Mouse (Mus musculus) intestine, embryonic 14.5 days (tissue): Measurements from ENCODE around the gene Pcdh15. TPM values are rescaled to one million over a fixed set of nuclear protein-coding genes. Genes with fewer than 3 reads are reported as not detected.

Experiments used
- ATAC-seq: fragments of 200-750 bp; cut with Nextera tagmentation; replicated peaks from 2 replicates; pipeline ENCODE4 v1.8.0; 2017; ENCODE audit warnings: low read depth, moderate number of reproducible peaks, moderate TSS enrichment, moderate library complexity; ENCODE audit not compliant: low FRiP score, low TSS enrichment
- DNase-seq: peaks from one replicate; pipeline ENCODE4 v3.0.0-alpha.2; 2018; ENCODE audit warnings: low spot score
- H3K27ac ChIP-seq: fragments of 300-500 bp; sonication (generic); 2 replicates; pipeline ENCODE4 v1.5.1; 2014; ENCODE audit warnings: low read depth, mild to moderate bottlenecking, control low read depth
- H3K27me3 ChIP-seq: fragments of 300-500 bp; sonication (generic); replicated peaks from 2 replicates; pipeline ENCODE4 v1.6.1; 2014; ENCODE audit warnings: low read length, control low read depth; ENCODE audit not compliant: control insufficient read depth, insufficient read depth
- H3K36me3 ChIP-seq: fragments of 300-500 bp; sonication (generic); 2 replicates; pipeline ENCODE4 v1.6.1; 2014; ENCODE audit warnings: low read length, control low read depth; ENCODE audit not compliant: control insufficient read depth, insufficient read depth
- H3K4me1 ChIP-seq: fragments of 300-500 bp; sonication (generic); replicated peaks from 2 replicates; pipeline ENCODE4 v1.6.1; 2014; ENCODE audit warnings: low read length, control low read depth, mixed read lengths; ENCODE audit not compliant: control insufficient read depth, insufficient read depth
- H3K4me2 ChIP-seq: fragments of 300-500 bp; sonication (generic); 2 replicates; pipeline ENCODE4 v1.6.1; 2014; ENCODE audit warnings: low read length
- H3K4me3 ChIP-seq: fragments of 300-500 bp; sonication (generic); 2 replicates; pipeline ENCODE4 v1.5.1; 2014; ENCODE audit warnings: low read depth, low read length, control low read depth, mixed read lengths
- H3K9ac ChIP-seq: fragments of 300-500 bp; sonication (generic); 2 replicates; pipeline ENCODE4 v1.6.1; 2014; ENCODE audit warnings: mild to moderate bottlenecking, low read length
- H3K9me3 ChIP-seq: fragments of 300-500 bp; sonication (generic); 2 replicates; pipeline ENCODE4 v1.6.1; 2016; ENCODE audit warnings: low read length, control low read depth; ENCODE audit not compliant: control insufficient read depth
- WGBS: fragments of 180-500 bp; shearing (Covaris S2); extraction: QIAGEN DNeasy Blood & Tissue Kit; methylation state at CpG from one replicate; pipeline ENCODE4 v1.1.7; 2014; 5-methylcytosine and 5-hydroxymethylcytosine counted together
- polyA plus RNA-seq: library from polyadenylated mRNA; unstranded; fragments of >200 nt; fragmentation: Nextera tagmentation; extraction: Ambion mirVana; gene quantifications from 2 replicates; pipeline ENCODE4 v1.2.1, GENCODE M21; 2014

Pcdh15 gene
- polyA plus RNA-seq, 1 experiment from 2014 or later = 2.6 TPM

GRCm38 (mm10) chr10:73878055-73878728 is 779.0 kb downstream of the Pcdh15 start:
- H3K27me3 ChIP-seq = no peaks in the 10 kb centered on the region
- 79% methylated on average over 5 of the region's 5 CpGs for WGBS
- H3K4me2 ChIP-seq = no peak overlapping the region
- H3K27ac ChIP-seq = no peak overlapping the region
- no peaks in the 10 kb centered on the region for H3K36me3 ChIP-seq
- H3K4me1 ChIP-seq = no peaks in the 10 kb centered on the region
- H3K4me3 ChIP-seq = no peak overlapping the region
- H3K9ac ChIP-seq = no peak overlapping the region
- ATAC-seq = no peak
- no peaks in the 10 kb centered on the region for H3K9me3 ChIP-seq
- no peak for DNase-seq

- no peaks in the 10 kb centered on the region for H3K4me1 ChIP-seq
- whole genome bisulfite sequencing = 78% methylated on average over 4 of the region's 4 CpGs
These were observed 779.6 kb downstream of the Pcdh15 start for GRCm38 (mm10) chr10:73878729-73879067.

GRCm38 (mm10) chr10:73887771-73888170 is 788.6 kb downstream of the Pcdh15 start:
- 60% methylated on average over 4 of the region's 4 CpGs for WGBS
- Histone ChIP-seq H3K4me1 (no peaks in the 10 kb centered on the region), H3K4me2 (no peak overlapping the region), H3K36me3 (no peaks in the 10 kb centered on the region), H3K9me3 (no peaks in the 10 kb centered on the region), H3K9ac (no peak overlapping the region), H3K27ac (no peak overlapping the region), H3K4me3 (no peak overlapping the region), H3K27me3 (no peaks in the 10 kb centered on the region)
- DNase-seq = no peak
- no peak for ATAC-seq

More at GRCm38 (mm10) chr10:73878729-73879067, 779.6 kb downstream of the Pcdh15 start:
- no peak for ATAC-seq
- Histone ChIP-seq H3K9ac (no peak overlapping the region), H3K9me3 (no peaks in the 10 kb centered on the region), H3K27ac (no peak overlapping the region), H3K27me3 (no peaks in the 10 kb centered on the region), H3K4me3 (no peak overlapping the region), H3K4me2 (no peak overlapping the region), H3K36me3 (no peaks in the 10 kb centered on the region)
- no peak for DNase-seq

- no peaks in the 10 kb centered on the region for H3K4me1 ChIP-seq
- WGBS = 77% methylated on average over 4 of the region's 4 CpGs
- ATAC-seq = no peak
These were observed 793.1 kb downstream of the Pcdh15 start for GRCm38 (mm10) chr10:73892251-73892650.

GRCm38 (mm10) chr10:73896086-73896607 is 797.0 kb downstream of the Pcdh15 start:
- no peaks in the 10 kb centered on the region for H3K27me3 ChIP-seq
- H3K27ac ChIP-seq = no peak overlapping the region
- ATAC-seq = no peak
- H3K4me2 ChIP-seq = no peak overlapping the region
- H3K9me3 ChIP-seq = no peaks in the 10 kb centered on the region
- DNase-seq = no peak
- H3K4me1 ChIP-seq = no peaks in the 10 kb centered on the region
- no peak overlapping the region for H3K4me3 ChIP-seq
- no peak overlapping the region for H3K9ac ChIP-seq
- no peaks in the 10 kb centered on the region for H3K36me3 ChIP-seq

More at GRCm38 (mm10) chr10:73892251-73892650, 793.1 kb downstream of the Pcdh15 start:
- Histone ChIP-seq H3K27ac (no peak overlapping the region), H3K4me2 (no peak overlapping the region), H3K27me3 (no peaks in the 10 kb centered on the region), H3K9me3 (no peaks in the 10 kb centered on the region), H3K4me3 (no peak overlapping the region), H3K9ac (no peak overlapping the region), H3K36me3 (no peaks in the 10 kb centered on the region)
- DNase-seq = no peak

- no peak overlapping the region for H3K4me2 ChIP-seq
- H3K9me3 ChIP-seq = no peaks in the 10 kb centered on the region
- no peak for ATAC-seq
- no peaks in the 10 kb centered on the region for H3K36me3 ChIP-seq
- no peak overlapping the region for H3K27ac ChIP-seq
- no peak for DNase-seq
- H3K9ac ChIP-seq = no peak overlapping the region
- H3K4me3 ChIP-seq = no peak overlapping the region
- WGBS = 84% methylated on average over 3 of the region's 3 CpGs
- no peaks in the 10 kb centered on the region for H3K4me1 ChIP-seq
- no peaks in the 10 kb centered on the region for H3K27me3 ChIP-seq
These were observed 800.0 kb downstream of the Pcdh15 start for GRCm38 (mm10) chr10:73899165-73899564.

- Histone ChIP-seq H3K27ac (no peak overlapping the region), H3K36me3 (no peaks in the 10 kb centered on the region), H3K4me2 (no peak overlapping the region), H3K9me3 (no peaks in the 10 kb centered on the region), H3K4me3 (no peak overlapping the region), H3K27me3 (no peaks in the 10 kb centered on the region), H3K9ac (no peak overlapping the region), H3K4me1 (no peaks in the 10 kb centered on the region)
- no peak for ATAC-seq
- 83% methylated on average over 1 of the region's 1 CpGs for WGBS
- DNase-seq = no peak
These were observed 808.5 kb downstream of the Pcdh15 start for GRCm38 (mm10) chr10:73907626-73908025.

GRCm38 (mm10) chr10:73908568-73908967 is 809.4 kb downstream of the Pcdh15 start:
- DNase-seq = no peak
- Histone ChIP-seq H3K4me3 (no peak overlapping the region), H3K9me3 (no peaks in the 10 kb centered on the region), H3K4me1 (no peaks in the 10 kb centered on the region), H3K27me3 (no peaks in the 10 kb centered on the region), H3K36me3 (no peaks in the 10 kb centered on the region), H3K4me2 (no peak overlapping the region), H3K27ac (no peak overlapping the region), H3K9ac (no peak overlapping the region)
- no peak for ATAC-seq
- WGBS = 65% methylated on average over 1 of the region's 1 CpGs

GRCm38 (mm10) chr10:73915170-73915569 is 816.0 kb downstream of the Pcdh15 start:
- DNase-seq (no peak), ATAC-seq (no peak)
- Histone ChIP-seq H3K27me3 (no peaks in the 10 kb centered on the region), H3K36me3 (no peaks in the 10 kb centered on the region), H3K9me3 (no peaks in the 10 kb centered on the region), H3K4me2 (no peak overlapping the region), H3K9ac (no peak overlapping the region), H3K27ac (no peak overlapping the region), H3K4me1 (no peaks in the 10 kb centered on the region), H3K4me3 (no peak overlapping the region)
- 79% methylated on average over 4 of the region's 4 CpGs for WGBS
